Comparison of ENCODE assay signal across 28 mouse cellular contexts in genomic region chr1:21291394-21291793, GRCm38 (mm10). TPM values are rescaled to one million over a fixed set of nuclear protein-coding genes. Genes with fewer than 3 reads are reported as not detected.
DNase-seq lines count a peak whose midpoint lies in the region; ATAC-seq lines count a peak whose summit lies in the region.
"Had no signal": no experiment of that assay in that cellular context is flagged by ENCODE, and none has a peak within 500 bp of the region (broad histone marks: within the 10 kb centered on the region; RNA-seq: fewer than 3 reads in every experiment).

No protein-coding gene starts in this region.

- no peaks in the 10 kb centered on the region for H3K9me3 ChIP-seq in heart, embryonic 11.5 days (replicated peaks; ENCODE audit: control insufficient read depth, low read length)
- H3K9me3 ChIP-seq: embryonic facial prominence, embryonic 13.5 days; embryonic facial prominence, embryonic 15.5 days; forebrain, embryonic 10.5 days; forebrain, embryonic 12.5 days; G1E had no signal

- no peak overlapping the region for H3K9ac ChIP-seq in heart, embryonic 11.5 days (ENCODE audit: low read depth, low read length)
- H3K9ac ChIP-seq: embryonic facial prominence, embryonic 13.5 days; embryonic facial prominence, embryonic 15.5 days; forebrain, embryonic 12.5 days had no signal

- ATAC-seq in heart, embryonic 11.5 days (replicated peaks; ENCODE audit: insufficient number of reproducible peaks, low FRiP score, low TSS enrichment), result no peak
- peak; percentile 44 for ATAC-seq in activated CD4-positive, CD25-positive, alpha-beta regulatory T cell, adult 4 months
- no peak for ATAC-seq in frontal cortex, adult (ENCODE audit: low TSS enrichment)
- ATAC-seq: forebrain, embryonic 14.5 days; forebrain, embryonic 16.5 days; Patski had no signal

- WGBS in heart, embryonic 11.5 days (ENCODE audit: insufficient replicate concordance), result 89% methylated on average over 4 of the region's 4 CpGs

- no peak overlapping the region for H3K4me3 ChIP-seq in heart, embryonic 11.5 days (ENCODE audit: low read depth, low read length)
- H3K4me3 ChIP-seq: embryonic facial prominence, embryonic 13.5 days; embryonic facial prominence, embryonic 15.5 days; erythroblast, embryonic 14.5 days; forebrain, embryonic 10.5 days; forebrain, embryonic 12.5 days had no signal

- no peak overlapping the region for H3K27ac ChIP-seq in heart, embryonic 11.5 days (ENCODE audit: low read depth, low read length)
- H3K27ac ChIP-seq: embryonic facial prominence, embryonic 13.5 days; embryonic facial prominence, embryonic 15.5 days; forebrain, embryonic 10.5 days; forebrain, embryonic 12.5 days had no signal

- DNase-seq in heart, adult 11 months, result peak; percentile 1
- DNase-seq in right cerebral cortex, adult 2 months (ENCODE audit: low spot score in 2 of 2), result no peak
- DNase-seq: adrenal gland, adult 2 months; adrenal gland, postnatal 10 days; adrenal gland, postnatal 25 days; B cell, adult 2 months; cerebellum, adult 11 months; cerebellum, adult 18-20 months; cerebellum, adult 8-10 months; cerebellum, adult 9-11 months; cerebellum, postnatal 14 days; cerebellum, postnatal 36 days; embryo, embryonic 11 days had no signal

- H3K27me3 ChIP-seq in heart, embryonic 11.5 days (ENCODE audit: control insufficient read depth, insufficient read depth, low read length), result no peaks in the 10 kb centered on the region
- H3K27me3 ChIP-seq: CH12.LX; embryonic facial prominence, embryonic 13.5 days; embryonic facial prominence, embryonic 15.5 days; forebrain, embryonic 12.5 days had no signal

- no peaks in the 10 kb centered on the region for H3K36me3 ChIP-seq in heart, embryonic 11.5 days (ENCODE audit: control insufficient read depth, insufficient read depth, low read length)
- H3K36me3 ChIP-seq: embryonic facial prominence, embryonic 13.5 days; embryonic facial prominence, embryonic 15.5 days; forebrain, embryonic 10.5 days; forebrain, embryonic 12.5 days; G1E had no signal

- no peak overlapping the region for H3K4me2 ChIP-seq in heart, embryonic 11.5 days
- H3K4me2 ChIP-seq: embryonic facial prominence, embryonic 13.5 days; embryonic facial prominence, embryonic 15.5 days; forebrain, embryonic 12.5 days had no signal

- H3K4me1 ChIP-seq in heart, embryonic 11.5 days (ENCODE audit: control insufficient read depth, insufficient read depth, low read length), result no peaks in the 10 kb centered on the region
- H3K4me1 ChIP-seq: embryonic facial prominence, embryonic 13.5 days; embryonic facial prominence, embryonic 15.5 days; forebrain, embryonic 10.5 days; forebrain, embryonic 12.5 days had no signal

RNA-seq across cellular contexts. Expression of gene Gsta3, which starts 51.0 kb away (rescaled TPM):
- polyA plus RNA-seq in heart, embryonic 11.5 days (2014; fragmentation: Nextera tagmentation; extraction: Ambion mirVana), result 0.47 and 0.58 TPM in 2 replicates
- 1 to 10 TPM; 2.1 to 2.6 TPM for polyA plus RNA-seq in activated CD4-positive, CD25-positive, alpha-beta regulatory T cell, adult 4 months (2017; shearing (Covaris generic))
- polyA plus RNA-seq: embryonic facial prominence, embryonic 11.5 days; G1E had no signal

RNA-seq across cellular contexts. Expression of gene Khdc1a, which starts 58.0 kb away (rescaled TPM):
- not detected in 2 replicates for polyA plus RNA-seq in heart, embryonic 11.5 days (2014; fragmentation: Nextera tagmentation; extraction: Ambion mirVana)
- polyA plus RNA-seq in activated CD4-positive, CD25-positive, alpha-beta regulatory T cell, adult 4 months (2017; shearing (Covaris generic)), result 1 to 10 TPM in 1 of 2 experiments, under 1 TPM in 1; 0.71 to 2.1 TPM
- polyA plus RNA-seq: adrenal gland, adult 2 months; brain, embryonic 14.5 days; embryonic facial prominence, embryonic 11.5 days; embryonic facial prominence, embryonic 13.5 days; embryonic facial prominence, embryonic 15.5 days; erythroblast, embryonic 14.5 days; forebrain, embryonic 10.5 days; forebrain, embryonic 12.5 days; forebrain, embryonic 14.5 days; forebrain, embryonic 16.5 days; G1E; Patski had no signal
